Mouse (Mus musculus) hindbrain, embryonic 14.5 days (tissue): ENCODE measurements around the gene Ephb1. TPM values are rescaled to one million over a fixed set of nuclear protein-coding genes. Genes with fewer than 3 reads are reported as not detected.

ENCODE experiments used
- ATAC-seq: fragments of 200-750 bp; cut with Nextera tagmentation; 2 replicates; pipeline ENCODE4 v1.8.0; 2017; ENCODE audit warnings: moderate number of reproducible peaks, mild to moderate bottlenecking, moderate TSS enrichment, moderate library complexity; ENCODE audit not compliant: low FRiP score
- DNase-seq: peaks from one replicate; pipeline ENCODE4 v3.0.0-alpha.2; 2015; ENCODE audit warnings: low spot score
- H3K27ac ChIP-seq: fragments of 300-500 bp; sonication (generic); 2 replicates; pipeline ENCODE4 v1.5.1; 2014; ENCODE audit warnings: mild to moderate bottlenecking, moderate library complexity
- H3K27me3 ChIP-seq: fragments of 300-500 bp; sonication (generic); 2 replicates; pipeline ENCODE4 v1.6.1; 2014; ENCODE audit warnings: mild to moderate bottlenecking, low read length, mixed read lengths; ENCODE audit not compliant: control insufficient read depth, insufficient read depth
- H3K36me3 ChIP-seq: fragments of 300-500 bp; sonication (generic); replicated peaks from 2 replicates; pipeline ENCODE4 v1.6.1; 2014; ENCODE audit not compliant: control insufficient read depth, insufficient read depth
- H3K4me1 ChIP-seq: fragments of 300-500 bp; sonication (generic); replicated peaks from 2 replicates; pipeline ENCODE4 v1.6.1; 2014; ENCODE audit warnings: antibody characterized with exemption, low read length, mixed read lengths; ENCODE audit not compliant: control insufficient read depth, insufficient read depth
- H3K4me2 ChIP-seq: fragments of 300-500 bp; sonication (generic); replicated peaks from 2 replicates; pipeline ENCODE4 v1.6.1; 2014; ENCODE audit warnings: mild to moderate bottlenecking, moderate library complexity
- H3K4me3 ChIP-seq: fragments of 300-500 bp; sonication (generic); replicated peaks from 2 replicates; pipeline ENCODE4 v1.5.1; 2014; ENCODE audit warnings: mild to moderate bottlenecking, low read length
- H3K9ac ChIP-seq: fragments of 300-500 bp; sonication (generic); 2 replicates; pipeline ENCODE4 v1.6.1; 2014
- H3K9me3 ChIP-seq: fragments of 300-500 bp; sonication (generic); 2 replicates; pipeline ENCODE4 v1.6.1; 2016; ENCODE audit warnings: low read length; ENCODE audit not compliant: control insufficient read depth
- WGBS: fragments of 180-500 bp; shearing (Covaris S2); extraction: QIAGEN DNeasy Blood & Tissue Kit; methylation state at CpG from one replicate; pipeline ENCODE4 v1.1.7; 2014; 5-methylcytosine and 5-hydroxymethylcytosine counted together
- polyA plus RNA-seq: library from polyadenylated mRNA; unstranded; fragments of >200 nt; fragmentation: Nextera tagmentation; extraction: Ambion mirVana; gene quantifications from 2 replicates; pipeline ENCODE4 v1.2.1, GENCODE M21; 2014

Gene Ephb1
- polyA plus RNA-seq, 1 experiment from 2014 or later: 52.2 TPM

DNA sequence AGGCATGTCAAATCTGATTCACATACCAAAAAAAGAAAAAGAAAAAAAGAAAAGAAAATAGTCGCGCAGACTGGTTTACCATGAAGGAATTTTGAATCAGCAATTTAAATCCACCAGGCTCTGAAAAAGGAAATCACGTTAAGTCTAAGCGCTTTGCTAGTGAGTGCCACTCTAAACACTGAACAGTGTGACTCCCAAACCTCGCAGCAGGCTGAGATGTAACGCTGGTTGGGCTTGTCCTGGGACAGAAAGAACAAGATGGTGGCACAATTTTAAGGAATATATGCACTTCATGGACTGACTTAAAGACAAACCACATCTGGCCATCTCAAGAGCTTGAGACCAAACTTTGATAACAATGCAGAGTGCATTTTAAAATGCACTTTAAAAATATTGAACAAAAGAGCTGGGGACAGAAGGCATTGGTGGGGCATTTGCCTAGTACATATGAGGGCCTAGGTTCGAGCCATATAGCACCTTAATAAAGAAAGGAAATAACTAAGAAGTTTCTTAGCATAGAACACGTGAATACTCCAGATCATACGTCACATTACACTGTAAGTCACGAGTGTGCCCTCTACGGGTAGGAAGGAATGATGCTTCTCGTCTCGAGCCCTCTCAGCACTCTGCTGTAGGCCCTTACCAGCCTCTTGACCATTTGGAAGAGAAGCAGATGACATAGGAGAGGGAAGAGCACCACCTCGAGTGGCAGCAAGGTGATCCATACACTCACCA is 16.7 kb upstream of the Ephb1 start:
- Histone ChIP-seq H3K27ac (no peak overlapping the region), H3K9me3 (no peaks in the 10 kb centered on the region), H3K36me3 (no peaks in the 10 kb centered on the region), H3K4me3 (no peak overlapping the region), H3K4me1 (no peaks in the 10 kb centered on the region), H3K27me3 (no peaks in the 10 kb centered on the region), H3K4me2 (no peak overlapping the region), H3K9ac (no peak overlapping the region)
- DNase-seq (no peak), ATAC-seq (no peak)
- 59% methylated on average over 14 of the region's 14 CpGs for WGBS

DNA sequence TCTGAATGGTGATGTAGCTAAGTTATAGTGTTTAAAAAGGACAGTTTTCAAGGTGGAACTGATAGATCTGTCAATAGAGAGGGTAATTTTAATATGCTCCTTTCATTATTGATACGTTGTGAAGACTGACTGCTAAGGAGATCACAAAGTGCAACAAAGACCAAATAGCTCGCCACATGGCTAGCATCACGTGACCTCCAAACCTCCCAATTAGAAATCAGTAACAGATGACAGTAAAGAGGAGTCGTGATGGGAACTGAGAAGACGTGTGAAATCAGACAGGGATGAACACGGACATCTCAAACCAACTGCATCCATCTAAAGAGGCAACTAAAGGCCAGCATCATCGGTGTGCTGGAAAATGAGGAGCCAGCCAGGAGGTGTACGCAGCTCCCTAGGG is 15.6 kb upstream of the Ephb1 start:
- H3K36me3 ChIP-seq: no peaks in the 10 kb centered on the region
- WGBS: 70% methylated on average over 8 of the region's 8 CpGs
- H3K27ac ChIP-seq: no peak overlapping the region
- DNase-seq (no peak), ATAC-seq (no peak)
- H3K27me3 ChIP-seq: no peaks in the 10 kb centered on the region
- no peaks in the 10 kb centered on the region for H3K4me1 ChIP-seq
- no peak overlapping the region for H3K4me3 ChIP-seq
- H3K9ac ChIP-seq: no peak overlapping the region
- no peak overlapping the region for H3K4me2 ChIP-seq
- no peaks in the 10 kb centered on the region for H3K9me3 ChIP-seq

- Histone ChIP-seq H3K4me2 (no peak overlapping the region), H3K4me3 (no peak overlapping the region), H3K9ac (no peak overlapping the region), H3K27ac (no peak overlapping the region), H3K27me3 (no peaks in the 10 kb centered on the region), H3K4me1 (no peaks in the 10 kb centered on the region), H3K9me3 (no peaks in the 10 kb centered on the region), H3K36me3 (no peaks in the 10 kb centered on the region)
- ATAC-seq (no peak), DNase-seq (no peak)
- WGBS: 76% methylated on average over 3 of the region's 3 CpGs
Measured at GRCm38 (mm10) chr9:102369141-102369540, 14.6 kb upstream of the Ephb1 start.

DNA sequence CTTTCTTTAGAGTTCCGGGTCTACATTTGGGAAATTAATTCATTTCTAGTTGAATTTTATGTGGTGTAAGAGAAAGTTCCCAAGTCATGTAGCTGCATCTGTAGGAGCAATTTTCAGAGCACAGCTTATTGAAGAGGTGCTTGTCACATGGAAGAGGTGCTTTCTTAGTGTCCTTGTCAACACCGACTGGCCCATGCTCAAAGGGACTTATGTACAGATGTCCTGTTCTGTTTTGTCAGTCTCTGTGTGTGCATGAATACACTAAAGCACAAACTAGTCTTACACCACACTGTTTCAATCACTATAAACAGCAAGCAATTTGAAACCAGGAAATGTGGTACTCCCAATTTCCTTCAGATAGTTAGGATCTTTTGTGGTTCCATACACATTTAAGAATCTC is 13.3 kb upstream of the Ephb1 start:
- Histone ChIP-seq H3K27me3 (no peaks in the 10 kb centered on the region), H3K4me1 (no peaks in the 10 kb centered on the region), H3K4me3 (no peak overlapping the region), H3K9ac (no peak overlapping the region), H3K9me3 (no peaks in the 10 kb centered on the region), H3K27ac (no peak overlapping the region), H3K36me3 (no peaks in the 10 kb centered on the region), H3K4me2 (no peak overlapping the region)
- no peak for ATAC-seq
- 94% methylated on average over 2 of the region's 2 CpGs for WGBS
- no peak for DNase-seq

DNA sequence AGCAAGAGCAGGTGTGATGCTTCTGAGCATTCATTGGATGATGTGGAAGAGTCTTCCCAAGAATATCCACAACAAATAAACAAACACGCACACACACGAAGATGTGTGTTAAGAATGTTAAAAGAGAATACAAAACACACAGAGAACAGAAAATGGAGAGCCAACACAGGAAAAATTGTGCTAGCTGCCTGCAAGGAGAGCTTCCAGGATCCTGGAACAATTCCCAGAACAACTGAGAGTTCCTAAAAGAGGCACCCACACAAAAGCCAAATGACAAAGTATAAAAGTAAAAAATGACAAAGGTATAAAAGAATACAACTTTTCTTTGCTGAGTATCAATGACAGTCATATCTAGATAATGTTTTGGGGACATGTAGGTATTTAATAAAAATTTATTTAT is 11.0 kb upstream of the Ephb1 start:
- Histone ChIP-seq H3K4me2 (no peak overlapping the region), H3K4me3 (no peak overlapping the region), H3K36me3 (no peaks in the 10 kb centered on the region), H3K9me3 (no peaks in the 10 kb centered on the region), H3K9ac (no peak overlapping the region), H3K27me3 (no peaks in the 10 kb centered on the region), H3K27ac (no peak overlapping the region), H3K4me1 (no peaks in the 10 kb centered on the region)
- DNase-seq: no peak
- 89% methylated on average over 2 of the region's 2 CpGs for WGBS
- ATAC-seq: no peak

GRCm38 (mm10) chr9:102359311-102359710 is 4.8 kb upstream of the Ephb1 start:
- no peaks in the 10 kb centered on the region for H3K4me1 ChIP-seq
- H3K27ac ChIP-seq: no peak overlapping the region
- ATAC-seq (no peak), DNase-seq (no peak)
- H3K27me3 ChIP-seq: peaks cover 9% of the 10 kb centered on the region; the same call in 1 of the 2 replicates
- H3K4me2 ChIP-seq: no peak overlapping the region
- H3K4me3 ChIP-seq: no peak overlapping the region
- no peak overlapping the region for H3K9ac ChIP-seq
- WGBS: 94% methylated on average over 6 of the region's 6 CpGs
- no peaks in the 10 kb centered on the region for H3K9me3 ChIP-seq
- no peaks in the 10 kb centered on the region for H3K36me3 ChIP-seq

- WGBS: 82% methylated on average over 3 of the region's 3 CpGs
- H3K4me3 ChIP-seq: no peak overlapping the region
- H3K4me2 ChIP-seq: no peak overlapping the region
- DNase-seq (no peak), ATAC-seq (no peak)
- H3K36me3 ChIP-seq: no peaks in the 10 kb centered on the region
- no peaks in the 10 kb centered on the region for H3K4me1 ChIP-seq
- no peak overlapping the region for H3K9ac ChIP-seq
- H3K27me3 ChIP-seq: peaks cover 9% of the 10 kb centered on the region; the same call in 1 of the 2 replicates
- H3K27ac ChIP-seq: no peak overlapping the region
- no peaks in the 10 kb centered on the region for H3K9me3 ChIP-seq
Measured at GRCm38 (mm10) chr9:102358711-102359110, 4.2 kb upstream of the Ephb1 start.

DNA sequence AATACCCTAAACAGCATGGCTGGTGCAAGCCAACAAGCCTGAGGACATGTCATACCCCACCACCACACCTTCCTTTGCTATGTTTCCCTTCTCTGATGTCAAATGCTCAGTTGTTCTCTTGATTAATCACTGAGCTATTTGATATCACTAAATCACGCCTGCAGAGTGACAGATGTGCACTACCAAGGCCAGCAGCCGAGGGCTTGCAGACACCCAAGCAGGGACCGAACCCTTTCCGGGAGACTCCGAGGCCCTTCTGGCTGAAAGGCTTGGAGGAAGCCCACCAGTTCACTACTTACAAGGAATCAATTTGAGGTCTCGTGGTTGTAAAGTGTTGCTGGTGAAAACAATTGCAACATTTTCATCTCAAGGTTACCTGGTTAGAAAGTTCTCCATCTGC is 3.5 kb upstream of the Ephb1 start:
- H3K9ac ChIP-seq: no peak overlapping the region
- H3K27ac ChIP-seq: no peak overlapping the region
- 82% methylated on average over 6 of the region's 6 CpGs for WGBS
- no peak for DNase-seq
- no peaks in the 10 kb centered on the region for H3K9me3 ChIP-seq
- H3K27me3 ChIP-seq: peaks cover 9% of the 10 kb centered on the region; the same call in 1 of the 2 replicates
- H3K4me2 ChIP-seq: no peak overlapping the region
- no peak overlapping the region for H3K4me3 ChIP-seq
- ATAC-seq: no peak
- no peaks in the 10 kb centered on the region for H3K4me1 ChIP-seq
- no peaks in the 10 kb centered on the region for H3K36me3 ChIP-seq

- ATAC-seq (no peak), DNase-seq (no peak)
- Histone ChIP-seq H3K4me1 (no peaks in the 10 kb centered on the region), H3K36me3 (no peaks in the 10 kb centered on the region), H3K9ac (no peak overlapping the region), H3K27ac (no peak overlapping the region), H3K4me3 (no peak overlapping the region), H3K27me3 (peaks cover 9% of the 10 kb centered on the region; the same call in 1 of the 2 replicates), H3K4me2 (no peak overlapping the region), H3K9me3 (no peaks in the 10 kb centered on the region)
- 87% methylated on average over 10 of the region's 10 CpGs for WGBS
Measured at GRCm38 (mm10) chr9:102356516-102356915, 2.0 kb upstream of the Ephb1 start.

DNA sequence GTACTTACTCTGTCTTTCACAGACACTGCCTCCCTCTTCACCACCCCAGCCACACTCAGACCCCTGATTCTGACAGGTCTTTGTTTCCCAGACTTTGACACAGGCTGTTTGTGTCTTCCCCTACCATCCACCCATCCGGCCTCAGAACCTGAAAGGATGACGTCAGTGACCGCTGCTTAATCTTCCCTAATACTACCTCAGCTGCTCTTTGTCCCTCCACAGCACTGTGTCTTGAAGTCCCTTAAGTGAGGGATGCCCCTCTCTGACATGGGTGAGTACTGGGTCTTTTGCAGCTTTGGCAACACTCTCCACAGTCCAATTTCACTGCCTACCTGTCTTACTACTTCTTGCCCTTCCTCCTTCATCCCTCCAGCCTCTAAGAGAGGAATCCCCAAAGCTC is 1.2 kb upstream of the Ephb1 start:
- 64% methylated on average over 3 of the region's 3 CpGs for WGBS
- no peak for ATAC-seq
- H3K9ac ChIP-seq: no peak overlapping the region

More for the DNA sequence above, 1.2 kb upstream of the Ephb1 start:
- H3K27me3 ChIP-seq: peaks cover 9% of the 10 kb centered on the region; the same call in 1 of the 2 replicates
- H3K36me3 ChIP-seq: no peaks in the 10 kb centered on the region
- no peaks in the 10 kb centered on the region for H3K9me3 ChIP-seq
- H3K4me2 ChIP-seq: no peak overlapping the region
- DNase-seq: no peak
- no peak overlapping the region for H3K27ac ChIP-seq
- H3K4me3 ChIP-seq: no peak overlapping the region
- peaks cover 7% of the 10 kb centered on the region; the same call in 1 of the 2 replicates for H3K4me1 ChIP-seq
